Mouse (Mus musculus) common myeloid progenitor, adult 5-6 weeks (primary cell): ENCODE measurements around the gene Nrn1. TPM values are rescaled to one million over a fixed set of nuclear protein-coding genes. Genes with fewer than 3 reads are reported as not detected.

ENCODE experiments used
- ATAC-seq: replicated peaks from 2 replicates; pipeline ENCODE4 v1.8.0; 2016; ENCODE audit warnings: low read depth, mild to moderate bottlenecking, moderate TSS enrichment, inconsistent platforms; ENCODE audit not compliant: poor library complexity, severe bottlenecking
- total RNA-seq: library from RNA; stranded (forward); fragments of 200-1000, 187-1606 nt; gene quantifications from 2 replicates; pipeline ENCODE4 v1.2.3, GENCODE M21; 2017

Nrn1 gene
- total RNA-seq: not detected in 2 replicates

DNA sequence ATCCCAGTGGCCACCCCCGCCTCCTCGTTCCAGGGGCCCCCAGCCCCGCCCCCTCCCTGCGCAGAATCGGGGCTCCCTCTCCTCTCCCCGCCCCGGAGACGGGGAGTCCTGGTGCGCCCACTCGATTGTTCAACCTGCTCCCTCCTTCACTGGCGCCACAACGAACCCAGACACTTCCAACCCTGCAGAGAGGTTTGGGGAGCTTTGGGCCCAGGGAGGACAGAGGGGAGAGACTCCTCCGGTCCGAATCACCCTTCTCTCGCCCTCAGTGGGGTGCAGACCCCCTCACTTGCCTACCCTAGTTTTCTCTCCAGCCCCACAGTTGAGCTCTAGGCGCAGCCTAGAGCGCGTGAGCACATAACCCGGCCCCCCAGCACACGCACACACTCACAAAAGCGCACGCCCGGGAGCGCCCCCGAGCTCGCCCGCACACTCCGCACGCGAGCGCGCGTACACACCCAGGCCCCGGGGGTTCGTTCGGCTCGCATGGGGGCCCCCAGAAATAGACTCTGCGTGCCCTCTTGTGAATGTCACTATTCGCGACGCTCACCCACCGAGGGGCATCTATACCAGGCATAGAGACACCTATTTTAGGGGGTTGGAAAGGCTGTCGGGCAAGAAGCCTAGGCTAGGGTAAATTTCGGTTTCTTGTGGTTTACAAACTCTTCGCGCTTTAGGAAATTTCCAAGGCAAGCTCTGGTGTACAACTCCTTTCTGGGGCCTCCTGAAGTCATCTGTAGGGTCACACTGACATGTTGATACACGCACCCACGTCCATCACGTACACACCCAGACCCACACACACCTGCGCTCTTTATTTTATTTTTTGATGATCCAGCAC, at the start of gene Nrn1:
Gene Nrn1 (minus strand): TSS at position 401 of the 841 bp plus-strand sequence.
- ATAC-seq: no peak

DNA sequence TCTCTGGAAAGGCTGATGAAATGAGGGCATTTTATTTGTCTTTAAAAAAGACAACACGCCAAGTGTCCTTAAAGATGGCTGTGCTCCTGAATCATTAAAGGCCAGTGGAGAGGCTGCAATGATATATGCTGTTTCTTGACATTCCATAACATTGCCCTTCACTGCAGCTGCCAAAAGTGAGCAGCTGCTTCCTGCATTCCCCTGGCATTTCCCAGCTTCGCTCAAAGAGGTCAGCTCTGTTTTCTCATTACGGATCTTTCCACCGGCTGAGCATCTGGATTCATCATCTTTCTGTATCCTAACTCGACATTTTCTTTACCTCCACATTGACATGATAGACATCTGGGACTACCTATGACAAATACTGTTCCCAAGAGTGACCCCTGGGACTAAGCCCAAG, 44.7 kb upstream of the Nrn1 start:
- no peak for ATAC-seq

- ATAC-seq: no peak
Measured at GRCm38 (mm10) chr13:36766801-36767200, 31.9 kb upstream of the Nrn1 start.

DNA sequence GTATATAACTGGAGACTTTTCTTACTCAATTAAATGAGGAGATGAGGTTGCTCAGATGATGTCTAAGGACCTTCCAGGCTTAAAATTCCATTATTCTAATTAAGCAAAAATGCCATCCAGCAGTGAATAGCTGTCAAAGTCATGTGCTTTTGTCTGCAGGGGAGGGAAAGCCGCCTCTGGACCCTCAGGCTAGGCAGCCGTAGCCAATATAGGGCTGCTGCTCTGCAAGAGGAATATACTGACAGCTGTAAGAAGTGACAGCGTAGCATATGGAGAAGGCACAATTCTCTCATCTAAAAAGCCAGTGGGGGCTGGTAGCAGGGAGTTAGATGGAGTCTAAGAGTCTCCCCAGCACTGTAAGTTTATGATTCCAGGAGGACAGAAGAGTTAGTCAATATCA, 16.9 kb upstream of the Nrn1 start:
- no peak for ATAC-seq

DNA sequence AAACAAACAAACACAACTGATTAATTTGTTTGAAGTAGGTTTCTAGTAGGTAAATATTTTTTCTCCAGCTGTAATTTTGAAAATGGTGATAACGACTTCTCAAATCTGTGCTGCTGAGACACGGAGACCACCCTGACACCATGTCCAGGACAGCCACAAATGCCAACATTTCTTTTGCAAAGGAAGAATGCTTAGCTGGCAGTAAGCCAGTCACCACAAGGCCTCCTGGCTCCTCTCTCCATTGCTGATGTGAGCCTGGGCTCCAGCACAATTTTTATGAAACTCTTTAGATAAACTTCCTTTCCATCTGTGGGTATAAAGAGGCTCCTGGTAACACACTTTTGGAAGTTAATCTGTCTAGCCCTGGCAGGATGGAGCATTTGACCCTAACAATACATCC, 15.1 kb upstream of the Nrn1 start:
- no peak for ATAC-seq

- 0 out of 2 replicates have a peak, but pooled peaks have one; percentile 37 for ATAC-seq
Measured at GRCm38 (mm10) chr13:36736619-36736996, 1.7 kb upstream of the Nrn1 start.

- ATAC-seq: peak; percentile 43
Measured at GRCm38 (mm10) chr13:36735901-36736618, 1.1 kb upstream of the Nrn1 start.

- ATAC-seq: no peak
Measured at GRCm38 (mm10) chr13:36733989-36734690, 791 bp downstream of the Nrn1 start.

GRCm38 (mm10) chr13:36733566-36733965, 1.4 kb downstream of the Nrn1 start:
- ATAC-seq: no peak

DNA sequence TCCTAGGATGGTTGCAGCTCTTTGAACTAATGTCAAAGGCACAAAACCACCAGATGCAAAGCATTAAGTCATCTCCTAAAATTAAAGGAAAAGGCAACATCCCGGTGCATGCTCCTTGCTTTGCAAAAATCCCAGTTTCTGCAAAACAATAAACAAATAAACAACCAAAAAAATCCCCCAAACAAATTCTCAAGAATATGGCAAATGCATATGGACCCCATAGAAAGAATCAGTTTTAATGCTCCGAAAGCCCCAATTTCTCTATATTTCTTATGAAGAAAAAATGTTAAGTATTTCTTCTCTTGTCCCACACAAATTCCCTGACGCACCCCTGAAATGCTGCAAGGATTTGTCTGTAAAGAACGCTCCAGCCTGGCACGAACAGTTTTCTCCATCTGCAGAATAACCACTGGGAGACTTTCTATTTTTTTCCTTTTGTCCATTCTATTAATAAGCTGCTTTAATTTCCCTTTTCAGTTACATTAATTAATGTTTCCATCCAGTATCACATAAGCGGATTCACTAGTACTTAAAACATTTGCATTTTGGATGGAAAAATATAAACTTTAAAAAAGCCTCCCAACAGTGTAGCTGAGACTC, 1.9 kb downstream of the Nrn1 start:
- no peak for ATAC-seq

- no peak for ATAC-seq
Measured at GRCm38 (mm10) chr13:36731931-36732461, 2.9 kb downstream of the Nrn1 start.

DNA sequence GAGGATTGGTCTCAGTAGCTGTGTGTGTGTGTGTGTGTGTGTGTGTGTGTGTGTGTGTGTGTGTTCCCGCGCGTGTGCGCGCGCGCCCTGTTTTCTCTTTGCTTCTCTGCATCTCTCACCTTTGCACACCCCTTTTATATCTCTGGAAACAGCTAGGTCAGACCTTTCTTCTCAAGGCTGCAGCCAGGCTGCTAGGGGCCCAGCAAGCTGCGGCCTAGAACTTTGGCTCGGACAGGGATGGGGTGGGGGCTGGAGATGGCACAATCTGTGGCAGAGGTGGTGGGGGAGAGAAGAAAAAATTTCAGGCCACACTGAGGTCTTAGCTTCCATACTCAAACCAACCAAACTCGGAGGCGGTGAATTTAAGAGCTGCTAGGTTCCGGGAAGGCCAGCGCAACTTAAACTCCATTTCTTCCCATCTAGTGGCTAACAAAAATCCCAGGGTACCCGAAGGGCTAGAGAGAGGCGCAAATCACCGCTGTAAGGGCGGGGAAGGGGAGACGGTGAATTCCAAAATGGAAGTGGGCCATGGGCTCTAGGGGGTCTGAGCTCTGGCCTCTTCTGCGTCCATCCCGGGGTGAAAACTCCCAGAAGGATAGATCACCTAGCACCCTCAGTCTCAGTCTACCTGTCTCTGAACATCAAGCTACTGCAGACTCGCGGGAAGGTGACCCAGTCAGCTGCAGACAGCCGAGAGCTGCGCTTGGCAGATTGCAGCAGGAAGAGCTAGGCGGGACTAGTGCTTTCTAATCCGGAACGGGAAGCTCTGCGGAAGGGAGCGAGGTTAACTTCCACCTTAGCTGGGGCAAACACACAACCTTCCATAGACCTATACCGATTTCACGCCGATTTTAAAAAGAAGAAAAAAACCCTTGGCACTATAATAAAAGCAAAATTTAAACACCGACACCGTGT, 3.7 kb downstream of the Nrn1 start:
- 0 out of 2 replicates have a peak, but pooled peaks have one; percentile 53 for ATAC-seq

- no peak for ATAC-seq
Measured at GRCm38 (mm10) chr13:36730341-36730761, 4.6 kb downstream of the Nrn1 start.

DNA sequence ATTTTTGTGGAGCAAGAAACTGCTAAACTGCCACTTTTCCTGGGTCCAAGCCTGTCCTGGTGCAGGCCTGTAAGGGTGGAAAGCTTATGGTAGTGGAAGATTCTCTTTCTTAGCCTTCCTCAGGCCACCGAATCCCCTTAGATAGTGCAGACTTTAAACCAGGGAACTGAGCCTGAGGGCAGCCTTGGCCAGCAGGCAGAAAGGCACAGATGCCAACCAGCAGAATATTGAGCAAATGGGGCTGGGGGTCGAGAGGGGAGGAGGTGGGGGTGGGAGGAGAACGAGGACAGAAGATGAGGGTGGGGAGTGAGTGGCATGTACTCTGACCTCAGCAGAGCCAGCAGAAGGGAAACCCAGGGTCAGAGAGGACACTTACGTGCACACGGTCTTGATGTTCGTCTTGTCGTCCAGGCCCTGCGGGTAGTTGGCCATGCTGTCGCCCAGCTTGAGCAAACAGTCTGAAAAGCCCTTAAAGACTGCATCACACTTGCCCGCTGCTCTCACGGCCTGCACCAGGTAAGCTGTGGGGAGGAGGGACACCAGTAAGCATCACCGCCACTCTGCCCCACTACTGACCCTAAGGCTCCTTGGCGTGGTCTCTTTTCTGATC, 5.1 kb downstream of the Nrn1 start:
- ATAC-seq: no peak

DNA sequence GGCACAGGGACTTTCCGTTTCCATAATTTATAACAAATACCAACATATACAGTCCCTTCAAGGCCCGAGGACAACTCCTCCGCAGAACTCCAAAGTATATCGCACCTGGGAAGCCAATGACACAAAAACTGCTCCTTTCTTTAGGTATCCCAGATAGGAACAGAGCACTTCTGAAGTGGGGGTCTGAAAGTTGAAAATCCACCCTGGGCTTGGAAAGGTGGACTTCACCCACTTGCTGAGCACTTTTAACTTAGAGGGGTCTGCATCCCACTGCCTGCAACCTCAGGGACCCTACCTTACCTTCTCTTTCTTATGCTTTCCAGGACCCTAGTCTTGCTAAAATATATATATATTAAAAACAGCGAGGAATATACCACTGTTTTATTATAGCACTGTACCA, 6.4 kb downstream of the Nrn1 start:
- no peak for ATAC-seq

- no peak for ATAC-seq
Measured at GRCm38 (mm10) chr13:36727779-36728470, 7.0 kb downstream of the Nrn1 start.

DNA sequence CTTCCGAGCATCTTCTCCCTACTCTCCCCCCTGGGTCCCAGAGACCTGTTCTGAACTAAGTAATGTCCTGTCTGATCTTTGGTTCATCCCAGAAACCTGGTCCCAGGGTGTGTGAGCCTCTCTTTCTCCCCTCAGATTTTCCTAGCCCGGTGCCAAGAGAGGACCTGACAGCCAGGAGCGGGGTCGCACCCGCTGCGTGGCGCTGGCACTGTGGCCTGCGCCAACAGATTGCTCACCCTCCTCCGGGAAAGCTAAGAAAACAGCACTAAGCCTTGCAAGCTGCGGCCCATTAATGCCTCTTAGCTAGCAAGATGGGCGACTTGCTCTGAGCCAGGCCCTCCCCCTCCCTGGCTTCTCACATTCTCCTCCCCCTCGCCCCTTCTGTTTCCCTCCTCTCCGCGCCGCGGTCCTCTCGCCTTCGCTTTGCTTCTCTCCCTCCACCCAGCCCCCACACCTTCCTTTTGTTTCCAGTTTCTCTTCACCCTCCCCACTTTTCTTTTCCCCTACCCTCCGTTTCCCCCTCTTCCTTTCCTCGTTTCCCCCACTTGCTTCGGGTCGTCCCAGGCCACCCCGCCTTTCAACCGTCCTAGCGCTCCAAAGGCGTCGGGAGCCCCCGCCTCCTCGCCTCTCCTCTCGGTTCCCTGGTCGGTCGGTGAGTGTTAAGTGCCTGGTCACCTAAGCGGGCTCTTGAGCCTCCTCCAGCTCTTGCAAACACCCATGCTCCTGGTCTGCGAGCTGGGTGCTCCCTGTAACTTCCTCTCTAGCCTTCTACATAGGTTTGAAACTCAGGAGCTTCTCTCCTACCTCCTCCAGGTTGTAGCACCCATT, 7.8 kb downstream of the Nrn1 start:
- ATAC-seq: no peak
